Mouse (Mus musculus) kidney, embryonic 15.5 days (tissue): Measurements from ENCODE around the gene Spag17. TPM values are rescaled to one million over a fixed set of nuclear protein-coding genes. Genes with fewer than 3 reads are reported as not detected.

Source experiments
- ATAC-seq: fragments of 200-750 bp; cut with Nextera tagmentation; replicated peaks from 2 replicates; pipeline ENCODE4 v1.8.0; 2017; ENCODE audit warnings: moderate TSS enrichment; ENCODE audit not compliant: low FRiP score
- H3K27ac ChIP-seq: fragments of 300-500 bp; sonication (generic); 2 replicates; pipeline ENCODE4 v1.5.1; 2015; ENCODE audit warnings: mild to moderate bottlenecking, inconsistent platforms
- H3K27me3 ChIP-seq: fragments of 300-500 bp; sonication (generic); 2 replicates; pipeline ENCODE4 v1.6.1; 2015; ENCODE audit warnings: inconsistent platforms
- H3K36me3 ChIP-seq: fragments of 300-500 bp; sonication (generic); 2 replicates; pipeline ENCODE4 v1.6.1; 2015; ENCODE audit warnings: inconsistent platforms
- H3K4me1 ChIP-seq: fragments of 300-500 bp; sonication (generic); 2 replicates; pipeline ENCODE4 v1.6.1; 2015; ENCODE audit warnings: inconsistent platforms
- H3K4me2 ChIP-seq: fragments of 300-500 bp; sonication (generic); 2 replicates; pipeline ENCODE4 v1.6.1; 2015; ENCODE audit warnings: moderate library complexity, mild to moderate bottlenecking, inconsistent platforms
- H3K4me3 ChIP-seq: fragments of 300-500 bp; sonication (generic); replicated peaks from 2 replicates; pipeline ENCODE4 v1.5.1; 2015; ENCODE audit warnings: mild to moderate bottlenecking, inconsistent platforms
- H3K9ac ChIP-seq: fragments of 300-500 bp; sonication (generic); 2 replicates; pipeline ENCODE4 v1.6.1; 2015; ENCODE audit warnings: mild to moderate bottlenecking, inconsistent platforms
- H3K9me3 ChIP-seq: fragments of 300-500 bp; sonication (generic); replicated peaks from 2 replicates; pipeline ENCODE4 v1.6.1; 2016; ENCODE audit warnings: inconsistent platforms
- WGBS: fragments of 180-500 bp; shearing (Covaris S2); methylation state at CpG from one replicate; pipeline ENCODE4 v1.1.7; 2015; ENCODE audit warnings: mixed read lengths; 5-methylcytosine and 5-hydroxymethylcytosine counted together
- polyA plus RNA-seq: library from polyadenylated mRNA; unstranded; fragments of >200 nt; fragmentation: Nextera tagmentation; extraction: Ambion mirVana; gene quantifications from 2 replicates; pipeline ENCODE4 v1.2.1, GENCODE M21; 2015

Spag17 gene
- polyA plus RNA-seq, 1 experiment from 2014 or later: 0.51 TPM

DNA sequence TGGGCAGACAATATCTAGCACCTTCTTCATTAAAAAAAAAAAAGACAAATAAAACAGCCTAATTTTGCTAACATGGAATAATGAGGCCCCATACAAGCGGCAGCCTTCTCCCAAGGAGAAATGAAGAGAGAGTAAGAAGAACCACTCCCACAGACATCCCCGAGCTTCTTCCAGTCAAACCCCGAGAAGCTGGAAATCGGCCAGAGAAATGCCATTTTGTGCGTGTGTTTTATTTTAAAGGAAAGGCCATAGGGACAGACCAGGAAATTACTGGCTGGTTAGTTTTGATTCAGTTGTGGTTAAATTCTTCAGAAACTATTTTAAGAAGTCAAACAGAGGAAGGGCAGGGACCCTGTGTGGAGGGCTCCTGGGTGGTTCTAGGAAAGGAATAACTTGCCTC, 85.6 kb downstream of the Spag17 start:
- ATAC-seq: no peak
- Histone ChIP-seq H3K4me2 (no peak overlapping the region), H3K27me3 (no peaks in the 10 kb centered on the region), H3K36me3 (no peaks in the 10 kb centered on the region), H3K4me1 (no peaks in the 10 kb centered on the region), H3K9ac (no peak overlapping the region), H3K9me3 (no peaks in the 10 kb centered on the region), H3K27ac (no peak overlapping the region), H3K4me3 (no peak overlapping the region)
- 46% methylated on average over 5 of the region's 5 CpGs for WGBS

DNA sequence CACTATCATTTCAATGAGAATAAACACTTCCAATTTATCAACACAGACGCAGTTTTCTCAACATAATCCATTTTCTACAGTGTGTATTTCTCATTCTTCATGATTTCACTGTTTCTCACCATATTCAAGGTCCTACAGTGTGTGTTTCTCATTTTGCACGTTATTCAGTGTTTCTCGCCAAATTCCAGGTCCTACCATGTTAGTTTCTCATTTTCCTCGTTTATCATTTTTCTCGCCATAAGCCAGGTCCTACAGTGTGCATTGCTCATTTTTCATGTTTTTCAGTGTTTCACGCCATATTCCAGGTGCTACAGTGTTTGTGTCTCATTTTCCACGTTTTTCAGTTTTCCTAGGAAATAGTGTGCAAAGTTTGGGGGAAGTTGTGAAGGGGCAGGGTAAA, 95.8 kb downstream of the Spag17 start:
- Histone ChIP-seq H3K9me3 (no peaks in the 10 kb centered on the region), H3K36me3 (no peaks in the 10 kb centered on the region), H3K27ac (no peak overlapping the region), H3K27me3 (no peaks in the 10 kb centered on the region), H3K4me3 (no peak overlapping the region), H3K4me1 (no peaks in the 10 kb centered on the region), H3K9ac (no peak overlapping the region), H3K4me2 (no peak overlapping the region)
- WGBS: 62% methylated on average over 7 of the region's 7 CpGs
- ATAC-seq: no peak

DNA sequence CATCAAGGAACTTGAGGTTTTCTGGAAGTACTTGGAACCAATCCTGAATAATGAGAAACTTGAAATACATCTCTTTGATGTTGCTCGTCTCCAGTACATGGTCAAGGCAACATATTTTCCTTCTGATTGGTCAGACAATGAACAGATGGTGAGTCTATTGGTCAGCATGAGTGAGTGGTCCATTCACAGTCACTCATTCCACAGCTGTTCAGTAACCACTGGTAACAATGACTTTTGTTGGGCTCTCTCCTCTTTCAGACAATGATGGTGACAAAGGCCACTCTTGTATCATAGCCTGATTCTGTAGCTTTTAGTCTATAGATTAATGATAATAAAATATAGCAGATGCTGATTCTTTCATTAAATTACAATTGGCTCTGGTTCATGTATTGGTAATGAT, 119.5 kb downstream of the Spag17 start:
- H3K9ac ChIP-seq: no peak overlapping the region
- no peak for ATAC-seq
- no peak overlapping the region for H3K4me3 ChIP-seq
- WGBS: 78% methylated on average over 1 of the region's 1 CpGs
- no peak overlapping the region for H3K27ac ChIP-seq
- H3K36me3 ChIP-seq: no peaks in the 10 kb centered on the region
- no peaks in the 10 kb centered on the region for H3K27me3 ChIP-seq
- 0 out of 2 replicates have a peak, but pooled peaks cover 3% of the 10 kb centered on the region for H3K9me3 ChIP-seq
- no peaks in the 10 kb centered on the region for H3K4me1 ChIP-seq
- no peak overlapping the region for H3K4me2 ChIP-seq

DNA sequence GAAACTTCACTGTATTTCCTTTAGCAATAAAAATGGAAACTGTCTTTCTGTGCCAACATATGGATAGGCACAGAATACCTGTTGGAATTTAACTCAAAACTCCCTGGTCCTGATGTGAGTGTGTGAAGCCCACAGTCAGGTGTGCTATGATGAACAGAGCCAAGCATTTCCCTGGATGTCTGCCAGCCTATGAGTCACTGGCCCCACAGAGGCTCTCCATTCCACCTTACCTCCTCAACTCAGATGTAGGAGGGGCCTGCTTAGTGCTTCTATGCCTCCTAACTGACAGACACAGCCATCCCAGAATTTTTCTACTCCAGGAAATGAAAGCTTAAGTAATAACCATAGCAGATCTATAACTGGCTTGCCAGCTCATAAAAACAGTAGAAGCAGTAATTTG, 124.6 kb downstream of the Spag17 start:
- no peaks in the 10 kb centered on the region for H3K36me3 ChIP-seq
- H3K9ac ChIP-seq: no peak overlapping the region
- H3K4me1 ChIP-seq: no peaks in the 10 kb centered on the region
- H3K4me2 ChIP-seq: no peak overlapping the region
- H3K27me3 ChIP-seq: no peaks in the 10 kb centered on the region
- no peaks in the 10 kb centered on the region for H3K9me3 ChIP-seq
- H3K27ac ChIP-seq: no peak overlapping the region
- H3K4me3 ChIP-seq: no peak overlapping the region
- no peak for ATAC-seq

DNA sequence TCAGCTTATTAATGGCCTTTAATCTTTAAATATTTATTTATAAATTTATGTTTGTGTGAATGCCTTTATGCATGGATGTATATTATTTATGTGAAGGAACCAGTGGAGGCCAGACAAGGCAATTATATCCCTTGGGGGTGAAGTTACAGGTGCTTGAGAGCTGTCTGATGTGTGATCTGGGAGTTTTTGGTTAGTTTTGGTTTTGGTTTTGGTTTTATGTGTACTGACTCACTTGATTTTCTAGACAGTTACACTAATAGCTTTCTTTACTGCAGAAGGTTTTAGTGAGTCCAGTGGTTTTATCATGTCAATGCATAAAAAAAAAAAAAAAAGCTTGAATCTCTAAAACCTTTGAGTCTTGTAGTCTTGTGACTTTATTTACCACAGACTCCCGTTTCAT, 128.9 kb downstream of the Spag17 start:
- H3K9ac ChIP-seq: no peak overlapping the region
- H3K27me3 ChIP-seq: no peaks in the 10 kb centered on the region
- H3K4me3 ChIP-seq: no peak overlapping the region
- H3K27ac ChIP-seq: no peak overlapping the region
- H3K9me3 ChIP-seq: no peaks in the 10 kb centered on the region
- 89% methylated on average over 1 of the region's 1 CpGs for WGBS
- no peak overlapping the region for H3K4me2 ChIP-seq
- H3K4me1 ChIP-seq: no peaks in the 10 kb centered on the region
- H3K36me3 ChIP-seq: no peaks in the 10 kb centered on the region
- ATAC-seq: no peak

DNA sequence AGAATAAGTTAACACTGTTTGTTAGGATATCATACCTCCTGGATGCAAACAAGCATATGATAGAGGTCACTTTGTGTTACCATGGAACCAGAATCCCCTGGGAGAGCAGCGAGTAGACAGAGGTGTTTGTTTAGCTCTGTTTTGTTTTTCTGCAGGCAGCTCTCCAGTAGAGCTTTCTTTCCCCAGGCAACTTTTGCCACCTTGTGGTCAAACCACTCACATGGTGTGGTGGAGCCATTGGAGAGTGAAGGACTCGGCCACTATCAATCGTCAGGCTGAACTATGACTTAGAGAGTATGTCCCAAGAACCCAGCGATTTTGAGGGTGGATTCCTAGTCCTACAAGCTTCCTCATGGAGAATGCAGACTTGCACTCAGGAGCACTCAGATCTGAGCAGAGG, 146.1 kb downstream of the Spag17 start:
- 0 out of 2 replicates have a peak, but pooled peaks have one; percentile 22 for ATAC-seq
- 49% methylated on average over 4 of the region's 4 CpGs for WGBS

DNA sequence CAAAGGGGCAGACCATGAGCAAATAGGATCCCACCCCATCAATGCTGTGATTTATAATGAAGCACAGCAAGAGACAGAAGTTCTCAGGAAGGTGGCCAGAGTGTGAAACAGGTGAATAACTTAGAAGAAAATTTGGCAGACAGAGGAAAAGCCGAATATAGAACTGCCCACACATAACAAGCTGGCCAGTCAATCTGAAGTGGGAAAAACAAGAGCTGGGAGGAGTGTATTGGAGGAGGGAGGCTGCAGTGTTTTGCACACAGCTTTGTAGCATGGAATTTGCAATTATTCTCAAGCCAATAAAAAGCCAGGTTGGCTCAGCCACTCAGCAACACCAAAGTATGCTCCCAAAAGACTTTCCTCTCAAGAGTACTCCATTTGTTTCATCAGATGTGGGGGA, 147.8 kb downstream of the Spag17 start:
- Histone ChIP-seq H3K4me3 (no peak overlapping the region), H3K27me3 (no peaks in the 10 kb centered on the region), H3K9ac (no peak overlapping the region), H3K36me3 (no peaks in the 10 kb centered on the region), H3K4me1 (no peaks in the 10 kb centered on the region), H3K4me2 (no peak overlapping the region), H3K9me3 (no peaks in the 10 kb centered on the region), H3K27ac (no peak overlapping the region)
- 64% methylated on average over 1 of the region's 1 CpGs for WGBS
- no peak for ATAC-seq

More for the DNA sequence above, 146.1 kb downstream of the Spag17 start:
- Histone ChIP-seq H3K27me3 (no peaks in the 10 kb centered on the region), H3K4me2 (no peak overlapping the region), H3K36me3 (no peaks in the 10 kb centered on the region), H3K27ac (no peak overlapping the region), H3K4me3 (no peak overlapping the region), H3K9ac (no peak overlapping the region), H3K4me1 (no peaks in the 10 kb centered on the region), H3K9me3 (no peaks in the 10 kb centered on the region)

DNA sequence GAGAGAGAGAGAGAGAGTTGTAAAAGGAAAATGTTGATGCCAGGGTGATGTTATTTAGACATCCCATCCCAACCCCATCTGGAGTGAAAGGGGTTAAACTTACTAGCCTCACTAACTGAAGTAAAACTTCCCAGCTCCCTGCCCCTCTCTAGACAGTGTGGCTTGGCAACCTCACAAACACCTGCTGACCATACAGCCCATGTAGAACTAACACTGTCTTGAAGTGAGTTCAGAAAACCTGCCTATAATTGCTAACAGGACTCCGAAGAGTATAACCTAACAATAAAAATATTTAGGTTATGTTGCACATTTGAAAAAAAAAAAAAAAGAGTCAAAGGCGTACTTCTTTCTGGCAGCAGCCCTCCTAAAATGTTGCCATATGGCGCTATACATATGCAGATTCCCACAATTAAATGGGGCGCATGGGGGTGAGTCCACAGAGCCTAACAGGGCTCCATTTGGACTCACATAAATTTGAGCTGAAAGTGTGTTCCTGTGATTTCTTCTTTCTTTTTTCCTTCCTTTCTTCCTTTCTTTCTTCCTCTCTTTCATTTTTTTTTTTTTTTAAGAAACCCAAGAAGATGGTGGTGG, 149.3 kb downstream of the Spag17 start:
- Histone ChIP-seq H3K27ac (no peak overlapping the region), H3K27me3 (no peaks in the 10 kb centered on the region), H3K4me2 (no peak overlapping the region), H3K4me3 (no peak overlapping the region), H3K36me3 (no peaks in the 10 kb centered on the region), H3K9ac (no peak overlapping the region), H3K9me3 (no peaks in the 10 kb centered on the region), H3K4me1 (no peaks in the 10 kb centered on the region)
- WGBS: 82% methylated on average over 4 of the region's 4 CpGs
- no peak for ATAC-seq

DNA sequence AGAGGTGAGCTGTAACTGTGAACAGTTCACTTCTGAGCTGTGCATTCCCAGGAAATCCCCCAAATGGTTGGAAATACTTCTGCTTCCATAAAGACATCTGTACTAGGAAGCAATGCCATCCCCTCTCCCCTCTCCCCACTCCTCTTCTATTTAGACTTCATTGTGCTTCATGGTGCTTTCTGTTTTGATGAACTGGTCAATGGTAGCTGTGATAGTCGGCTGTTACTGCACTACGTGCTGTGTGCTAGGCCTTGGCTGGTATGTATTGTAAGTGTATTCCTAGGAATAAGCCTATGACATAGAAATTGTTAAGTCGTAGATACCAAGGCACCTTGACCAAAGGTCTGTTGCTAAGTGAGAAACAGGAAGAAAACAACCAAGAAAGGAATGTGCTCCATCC, 149.9 kb downstream of the Spag17 start:
- H3K27ac ChIP-seq: no peak overlapping the region
- no peaks in the 10 kb centered on the region for H3K4me1 ChIP-seq
- H3K36me3 ChIP-seq: no peaks in the 10 kb centered on the region
- no peak overlapping the region for H3K4me2 ChIP-seq
- WGBS: 81% methylated on average over 3 of the region's 3 CpGs
- no peaks in the 10 kb centered on the region for H3K9me3 ChIP-seq
- H3K9ac ChIP-seq: no peak overlapping the region
- ATAC-seq: no peak
- no peaks in the 10 kb centered on the region for H3K27me3 ChIP-seq
- H3K4me3 ChIP-seq: no peak overlapping the region

DNA sequence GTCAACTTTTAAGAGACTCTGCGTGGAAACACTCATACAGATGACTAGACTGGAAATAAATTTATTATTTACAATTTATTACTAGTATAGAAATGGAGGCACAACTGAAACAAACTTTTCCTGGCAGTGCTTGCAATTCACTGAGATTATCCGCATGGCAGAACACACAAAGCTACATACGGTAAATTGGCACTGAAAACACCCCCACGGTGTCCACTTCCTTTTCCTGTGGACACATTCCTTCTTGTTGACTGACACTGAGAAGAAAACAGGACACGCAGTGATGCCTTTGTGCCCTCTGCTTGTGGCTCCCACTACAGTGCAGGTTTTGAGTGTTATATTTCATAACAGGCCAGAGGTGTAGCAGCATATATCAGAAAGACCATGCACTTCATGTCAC, 151.6 kb downstream of the Spag17 start:
- H3K4me1 ChIP-seq: no peaks in the 10 kb centered on the region
- H3K36me3 ChIP-seq: no peaks in the 10 kb centered on the region
- 69% methylated on average over 5 of the region's 5 CpGs for WGBS
- no peak overlapping the region for H3K27ac ChIP-seq
- H3K27me3 ChIP-seq: no peaks in the 10 kb centered on the region
- no peak overlapping the region for H3K9ac ChIP-seq
- ATAC-seq: no peak
- H3K4me2 ChIP-seq: no peak overlapping the region
- no peak overlapping the region for H3K4me3 ChIP-seq
- no peaks in the 10 kb centered on the region for H3K9me3 ChIP-seq

DNA sequence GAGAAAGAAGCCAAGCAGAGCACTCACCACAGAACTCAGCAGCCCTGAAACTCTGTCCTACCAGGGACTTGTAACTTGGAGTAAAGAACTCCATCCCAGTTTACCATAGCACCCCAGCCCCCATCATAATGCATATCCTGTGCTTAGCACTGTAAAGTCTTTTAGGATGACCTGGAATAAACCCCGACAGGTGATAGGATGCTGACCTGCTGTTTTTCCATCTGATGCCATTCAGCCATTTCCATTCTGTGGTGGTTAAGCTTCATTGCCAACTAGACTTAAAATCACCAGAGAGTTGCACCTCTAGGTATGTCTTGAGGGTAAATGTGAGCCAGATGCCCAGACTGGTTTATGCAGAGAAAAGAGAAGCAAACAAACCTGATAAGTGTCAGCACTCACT, 189.2 kb downstream of the Spag17 start:
- H3K4me3 ChIP-seq: no peak overlapping the region
- no peaks in the 10 kb centered on the region for H3K9me3 ChIP-seq
- no peak overlapping the region for H3K27ac ChIP-seq
- H3K4me2 ChIP-seq: no peak overlapping the region
- 85% methylated on average over 1 of the region's 1 CpGs for WGBS
- no peak overlapping the region for H3K9ac ChIP-seq
- no peaks in the 10 kb centered on the region for H3K36me3 ChIP-seq
- ATAC-seq: no peak
- no peaks in the 10 kb centered on the region for H3K27me3 ChIP-seq
- H3K4me1 ChIP-seq: no peaks in the 10 kb centered on the region

DNA sequence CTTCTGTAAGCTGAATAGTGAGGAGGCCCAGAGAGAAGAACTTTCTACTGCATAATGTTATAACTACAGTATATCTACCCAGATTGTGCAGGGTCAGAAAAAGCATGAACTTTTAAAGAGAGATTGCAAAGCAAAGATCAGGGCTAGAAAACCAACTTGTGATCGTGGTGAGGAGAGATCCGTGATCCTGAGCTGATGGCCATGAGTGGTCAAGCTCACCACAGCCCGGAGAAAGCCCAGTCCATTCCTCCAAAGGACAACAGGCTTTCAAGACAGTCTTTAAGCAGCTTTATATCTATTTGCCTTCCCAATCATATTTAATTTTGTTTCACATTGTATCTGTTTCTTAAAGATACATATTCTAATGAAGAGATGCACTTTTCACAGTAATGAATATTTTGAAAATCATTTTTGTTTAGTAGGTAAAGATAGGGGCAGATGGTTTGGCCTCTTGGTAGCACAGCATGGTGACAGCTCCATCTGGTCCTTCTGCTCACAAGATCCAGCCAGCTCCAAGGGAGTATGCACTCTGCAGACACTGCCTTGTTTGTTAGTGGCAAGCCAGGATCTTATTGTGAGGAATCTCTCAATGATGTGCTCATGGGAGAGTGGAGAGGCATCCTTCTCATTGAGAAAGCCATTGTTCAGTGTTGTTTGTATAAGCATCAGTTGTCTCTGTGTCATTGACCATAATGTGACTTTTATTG, 217.3 kb downstream of the Spag17 start:
- Histone ChIP-seq H3K9ac (no peak overlapping the region), H3K4me1 (no peaks in the 10 kb centered on the region), H3K36me3 (no peaks in the 10 kb centered on the region), H3K4me2 (no peak overlapping the region), H3K4me3 (no peak overlapping the region), H3K27ac (no peak overlapping the region), H3K27me3 (no peaks in the 10 kb centered on the region), H3K9me3 (no peaks in the 10 kb centered on the region)
- ATAC-seq: no peak
- 94% methylated on average over 3 of the region's 3 CpGs for WGBS

DNA sequence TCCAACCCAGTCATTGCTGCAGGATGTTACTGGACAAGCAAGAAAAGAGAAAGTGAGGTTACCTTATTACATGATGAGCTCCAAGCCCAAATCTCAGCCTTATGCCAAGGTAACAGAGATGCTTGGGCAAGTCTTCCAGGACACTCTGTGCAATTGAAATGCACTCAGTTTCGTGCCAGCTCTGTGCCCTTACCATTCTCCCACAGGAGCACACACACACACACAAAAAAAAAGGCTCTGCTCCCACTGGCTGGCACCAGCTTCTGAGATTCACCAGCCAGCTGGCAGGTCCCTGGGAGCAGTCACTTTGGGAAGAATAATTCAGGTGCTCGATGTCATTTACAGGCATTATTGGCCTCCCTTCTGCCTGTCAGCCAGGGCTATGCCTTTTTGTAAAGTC, 221.5 kb downstream of the Spag17 start:
- H3K9me3 ChIP-seq: no peaks in the 10 kb centered on the region
- no peak for ATAC-seq
- H3K4me3 ChIP-seq: no peak overlapping the region
- 89% methylated on average over 2 of the region's 2 CpGs for WGBS
- no peak overlapping the region for H3K27ac ChIP-seq
- H3K4me1 ChIP-seq: no peaks in the 10 kb centered on the region
- H3K36me3 ChIP-seq: no peaks in the 10 kb centered on the region
- no peak overlapping the region for H3K4me2 ChIP-seq
- no peak overlapping the region for H3K9ac ChIP-seq
- H3K27me3 ChIP-seq: no peaks in the 10 kb centered on the region
